Mouse (Mus musculus) embryonic stem cell, embryonic (primary cell): Measurements from ENCODE around the gene Alg9.

Experiments
- CTCF ChIA-PET, 4 experiments: fragments of 300-600 bp in 2 of 4; fragments of 350-600 bp in 2 of 4; sonication (Branson Sonifier 250); formaldehyde crosslinking; loops; one replicate each; lab custom pipeline; 2022; ENCODE audit warnings: inconsistent platforms in 2 of 4; lab: Charles Lee
- POLR2A ChIA-PET, 4 experiments: fragments of 300-600 bp in 2 of 4; fragments of 350-600 bp in 2 of 4; sonication (Branson Sonifier 250); formaldehyde crosslinking; loops; one replicate each; lab custom pipeline; 2022; ENCODE audit warnings: antibody characterized with exemption in 4 of 4, inconsistent platforms in 1 of 4; lab: Charles Lee

Alg9 gene

GRCm38 (mm10) chr9:50776162-50776760, 1.4 kb downstream of the Alg9 start:
- ChIA-PET CTCF (interaction anchor here in 2 of 4 experiments (0.5 to 1.4 kb wide), 4 partner anchors 8 to 24 kb away, joined by 3 to 4 read pairs (median 3); partner anchors contain the start of gene Fdxacb1 (in 1 of the 2)), POLR2A (interaction anchor here in 1 of 4 experiments (1.1 to 1.4 kb wide), 2 partner anchors 8 to 11 kb away, joined by 3 to 5 read pairs; partner anchors contain the start of gene Fdxacb1)

DNA sequence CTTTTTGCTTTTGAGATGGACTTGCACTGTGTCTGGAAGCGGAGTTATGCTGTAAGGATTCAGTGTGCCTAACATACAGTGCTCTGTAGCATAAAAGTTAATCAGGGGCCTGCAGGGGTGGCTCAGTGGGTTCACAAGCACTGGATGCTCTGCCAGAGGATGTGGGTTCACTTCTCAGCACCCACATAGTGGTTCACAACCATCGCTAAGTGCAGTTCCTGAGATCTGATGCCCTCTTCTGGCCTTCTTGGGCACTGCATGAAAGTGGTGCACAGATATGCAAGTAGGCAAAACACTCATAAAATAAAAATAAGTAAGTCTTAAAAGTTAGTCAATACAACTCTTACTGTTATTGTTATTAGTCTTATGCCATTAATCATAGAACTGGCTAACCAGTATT, 7.3 kb downstream of the Alg9 start:
- POLR2A ChIA-PET, result interaction anchor here in 1 of 4 experiments (1.4 kb wide), 1 partner anchor 14 kb away, joined by 4 read pairs; the partner anchor contains the start of gene Fdxacb1
- CTCF ChIA-PET, result interaction anchor here in 1 of 4 experiments (1.6 to 1.7 kb wide), 2 partner anchors 19 to 43 kb away, joined by 4 to 5 read pairs; partner anchors contain the start of gene Dixdc1

DNA sequence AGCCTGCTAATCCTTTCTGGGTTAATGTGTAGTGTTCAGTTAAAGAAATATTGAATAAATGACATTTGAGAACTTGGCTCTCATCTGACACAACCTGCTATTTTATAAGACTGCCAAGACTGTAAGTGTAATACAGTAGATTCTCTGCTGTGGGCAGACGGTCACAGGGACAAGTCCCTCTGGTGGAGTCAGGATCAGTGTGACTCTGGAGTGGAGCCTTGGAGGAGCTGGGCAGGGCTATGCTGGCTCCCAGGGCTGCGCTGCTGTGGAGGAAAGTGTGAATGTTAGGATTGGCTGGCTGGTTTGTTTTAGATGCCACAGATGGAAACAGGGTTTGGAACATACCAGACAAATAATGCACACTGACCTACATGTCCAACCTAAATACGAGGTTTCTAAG, 20.4 kb downstream of the Alg9 start:
- CTCF ChIA-PET, result no interaction called here
- POLR2A ChIA-PET, result interaction anchor here in 1 of 4 experiments (0.6 kb wide), 1 partner anchor 179 kb away, joined by 4 read pairs; no protein-coding TSS in a partner anchor

- ChIA-PET CTCF (interaction anchor here in 1 of 4 experiments (0.6 kb wide), 1 partner anchor 97 kb away, joined by 13 read pairs; no protein-coding TSS in a partner anchor), POLR2A (no interaction called here)
These were observed 22.0 kb downstream of the Alg9 start for GRCm38 (mm10) chr9:50796776-50797175.

DNA sequence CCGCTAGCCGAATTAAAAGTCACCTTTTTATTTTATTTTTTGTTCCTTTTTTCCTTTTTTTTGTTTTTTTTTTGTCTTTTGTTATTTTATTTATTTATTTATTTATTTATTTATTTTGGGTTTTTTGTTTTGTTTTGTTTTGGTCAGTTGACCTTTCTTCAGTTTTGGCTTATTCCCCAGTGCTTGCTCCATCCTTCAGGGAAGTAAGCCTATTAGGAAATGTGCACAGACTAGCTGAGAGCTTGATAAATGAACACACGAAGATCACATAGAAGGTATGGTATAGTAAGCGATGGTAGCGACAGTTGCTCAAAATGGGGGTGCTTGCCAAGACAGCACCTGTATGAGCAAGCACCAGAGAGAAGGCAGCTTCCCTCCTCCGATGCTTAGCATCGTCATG, 22.8 kb downstream of the Alg9 start:
- POLR2A ChIA-PET, result interaction anchor here in 1 of 4 experiments (0.5 kb wide), 1 partner anchor 274 kb away, joined by 6 read pairs; no protein-coding TSS in a partner anchor
- CTCF ChIA-PET, result interaction anchor here in 1 of 4 experiments (0.6 kb wide), 1 partner anchor 415 kb away, joined by 3 read pairs; no protein-coding TSS in a partner anchor

GRCm38 (mm10) chr9:50798368-50798767, 23.5 kb downstream of the Alg9 start:
- ChIA-PET CTCF (no interaction called here), POLR2A (no interaction called here)

- CTCF ChIA-PET, result interaction anchor here (0.5 to 1.7 kb wide), 39 partner anchors 8 to 616 kb away, joined by 3 to 10 read pairs (median 3); partner anchors contain the start of genes Dixdc1 (in 2 of the 4), 1110032A03Rik (in 1 of the 4) and Colca2 (in 1 of the 4)
- POLR2A ChIA-PET, result interaction anchor here in 3 of 4 experiments (0.6 to 1.0 kb wide), 8 partner anchors 11 to 329 kb away, joined by 3 to 4 read pairs (median 3); no protein-coding TSS in a partner anchor
These were observed 26.2 kb downstream of the Alg9 start for GRCm38 (mm10) chr9:50800985-50801384.

DNA sequence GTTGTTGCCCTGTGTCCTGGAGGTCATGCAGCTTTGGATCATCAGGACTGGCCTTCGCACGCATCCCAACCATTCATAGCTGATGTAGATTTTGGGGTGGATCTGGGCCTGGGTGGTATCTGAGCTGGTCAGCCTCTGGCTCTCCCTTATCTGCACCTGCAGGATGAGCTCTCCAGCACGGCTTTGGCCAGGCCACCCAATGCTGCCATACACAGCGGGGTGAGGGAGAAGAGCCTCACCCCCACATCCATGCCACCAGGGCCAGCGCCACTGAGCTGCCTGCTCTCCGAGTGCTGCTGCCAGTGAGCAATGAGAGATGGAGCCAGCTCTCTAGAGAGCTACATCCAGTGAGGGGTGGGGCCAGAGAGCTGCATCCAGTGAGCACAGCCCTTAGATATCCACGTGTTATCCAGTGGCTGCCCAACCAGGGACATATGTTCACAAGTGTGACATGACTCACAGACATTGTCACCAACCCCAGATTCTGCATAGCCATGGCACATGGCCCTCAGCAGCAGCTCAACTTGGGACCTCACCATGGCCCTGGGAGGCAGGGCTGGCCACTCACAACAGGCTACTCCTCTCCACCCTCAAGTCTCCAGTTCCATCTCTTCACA, 28.3 kb downstream of the Alg9 start:
- POLR2A ChIA-PET, result interaction anchor here in 2 of 4 experiments (0.9 to 1.3 kb wide), 3 partner anchors 9 to 31 kb away, joined by 3 read pairs; no protein-coding TSS in a partner anchor
- CTCF ChIA-PET, result interaction anchor here in 3 of 4 experiments (0.5 to 1.4 kb wide), 5 partner anchors 16 to 470 kb away, joined by 3 to 6 read pairs (median 3); no protein-coding TSS in a partner anchor

- ChIA-PET CTCF (interaction anchor here in 1 of 4 experiments (1.1 kb wide), 1 partner anchor 8 kb away, joined by 3 read pairs; no protein-coding TSS in a partner anchor), POLR2A (interaction anchor here in 1 of 4 experiments (0.6 kb wide), 1 partner anchor 1574 kb away, joined by 3 read pairs; no protein-coding TSS in a partner anchor)
These were observed 33.7 kb downstream of the Alg9 start for GRCm38 (mm10) chr9:50808471-50808870.

DNA sequence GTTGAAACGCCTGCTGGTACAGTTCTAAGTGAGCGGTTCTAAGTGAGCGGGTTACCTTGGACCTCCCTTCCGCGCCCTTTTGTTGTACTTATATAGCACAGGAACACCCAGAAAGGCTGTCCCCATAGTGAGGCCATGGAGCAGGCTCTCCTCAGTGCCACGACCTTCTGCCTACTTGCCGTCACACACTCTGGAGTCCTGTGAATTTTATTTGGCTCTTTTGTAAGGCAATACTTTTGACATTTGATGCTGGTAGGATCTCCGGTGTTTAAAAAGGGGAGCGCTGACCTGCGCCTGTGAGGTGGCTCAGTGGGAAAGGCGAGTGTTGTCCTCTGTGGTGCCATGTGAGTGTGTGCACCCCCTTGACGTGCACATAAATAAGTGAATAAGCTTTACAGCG, 34.3 kb downstream of the Alg9 start:
- ChIA-PET POLR2A (interaction anchor here in 1 of 4 experiments (0.6 kb wide), 1 partner anchor 1575 kb away, joined by 3 read pairs; no protein-coding TSS in a partner anchor), CTCF (interaction anchor here in 1 of 4 experiments (1.1 kb wide), 1 partner anchor 8 kb away, joined by 3 read pairs; no protein-coding TSS in a partner anchor)

DNA sequence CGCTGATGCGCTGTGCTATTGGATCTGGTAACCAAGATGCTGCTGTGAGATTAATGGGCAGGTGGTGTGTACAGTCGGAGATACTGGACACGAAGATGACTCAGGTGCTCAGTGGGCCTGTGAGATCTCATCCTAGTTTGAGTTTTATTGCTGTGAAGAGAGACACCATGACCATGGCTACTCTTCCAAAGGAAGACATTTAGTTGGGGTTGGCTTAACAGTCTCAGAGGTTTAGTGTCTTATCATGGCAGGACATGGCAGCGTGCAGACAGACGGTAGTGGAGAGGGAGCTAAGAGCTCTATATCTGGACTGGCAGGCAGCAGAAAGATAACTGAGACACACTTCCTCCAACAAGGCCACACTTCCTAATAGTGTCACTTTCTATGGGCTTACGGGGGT, 36.4 kb downstream of the Alg9 start:
- POLR2A ChIA-PET, result interaction anchor here in 1 of 4 experiments (1.2 kb wide), 1 partner anchor 8 kb away, joined by 3 read pairs; no protein-coding TSS in a partner anchor
- CTCF ChIA-PET, result interaction anchor here in 2 of 4 experiments (1.0 to 1.3 kb wide), 2 partner anchors 10 to 43 kb away, joined by 3 read pairs; partner anchors contain the start of gene Fdxacb1 (in 1 of the 2)

DNA sequence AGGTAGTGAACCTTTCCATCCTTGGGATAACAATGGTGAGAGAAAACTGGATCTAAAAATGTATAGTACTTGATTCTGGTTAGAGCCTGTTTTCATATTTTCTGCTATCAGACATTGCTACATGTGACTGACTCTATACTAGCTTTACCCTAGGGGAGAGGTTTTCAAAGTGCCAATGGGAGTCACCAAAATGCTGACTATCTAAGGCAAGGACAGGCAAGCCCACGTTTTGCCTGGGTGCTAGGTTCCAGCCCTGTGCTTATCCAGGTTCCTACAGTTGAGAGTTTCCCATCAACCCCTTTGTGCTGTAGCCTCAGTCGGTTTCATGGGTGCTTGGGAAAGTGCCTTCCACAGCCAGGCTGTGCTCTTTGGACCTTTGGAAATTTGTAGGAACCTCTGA, 36.9 kb downstream of the Alg9 start:
- CTCF ChIA-PET, result interaction anchor here in 2 of 4 experiments (1.0 to 1.3 kb wide), 2 partner anchors 11 to 44 kb away, joined by 3 read pairs; partner anchors contain the start of gene Fdxacb1 (in 1 of the 2)

GRCm38 (mm10) chr9:50813796-50814195, 39.0 kb downstream of the Alg9 start:
- ChIA-PET CTCF (no interaction called here), POLR2A (no interaction called here)

More for the DNA sequence above, 36.9 kb downstream of the Alg9 start:
- POLR2A ChIA-PET, result interaction anchor here in 3 of 4 experiments (0.6 to 1.2 kb wide), 3 partner anchors 9 to 312 kb away, joined by 3 to 5 read pairs (median 3); no protein-coding TSS in a partner anchor

GRCm38 (mm10) chr9:50815666-50816065, 40.8 kb downstream of the Alg9 start:
- ChIA-PET POLR2A (interaction anchor here in 1 of 4 experiments (0.7 kb wide), 1 partner anchor 534 kb away, joined by 3 read pairs; no protein-coding TSS in a partner anchor), CTCF (interaction anchor here in 2 of 4 experiments (0.6 to 0.7 kb wide), 3 partner anchors 27 to 1400 kb away, joined by 3 to 6 read pairs (median 3); no protein-coding TSS in a partner anchor)

DNA sequence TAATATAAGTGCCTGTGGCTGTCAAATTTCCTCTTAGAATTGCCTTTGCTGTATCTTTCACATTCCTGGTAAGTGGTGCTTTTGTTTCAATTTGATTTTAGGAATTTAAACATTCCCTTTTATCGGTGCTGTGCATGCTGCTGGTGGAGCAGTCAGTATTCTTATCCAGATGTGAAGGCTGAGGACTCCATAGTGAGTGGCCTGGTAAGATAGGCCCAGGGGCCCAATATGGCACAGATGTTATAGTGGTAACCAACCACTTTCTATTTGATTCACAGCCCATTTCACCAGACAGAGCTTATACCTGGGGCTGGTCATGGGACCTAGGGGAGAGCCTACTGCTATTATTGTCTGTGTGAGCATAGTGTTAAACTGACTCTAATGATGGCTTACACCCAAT, 41.7 kb downstream of the Alg9 start:
- POLR2A ChIA-PET, result no interaction called here
- CTCF ChIA-PET, result no interaction called here

DNA sequence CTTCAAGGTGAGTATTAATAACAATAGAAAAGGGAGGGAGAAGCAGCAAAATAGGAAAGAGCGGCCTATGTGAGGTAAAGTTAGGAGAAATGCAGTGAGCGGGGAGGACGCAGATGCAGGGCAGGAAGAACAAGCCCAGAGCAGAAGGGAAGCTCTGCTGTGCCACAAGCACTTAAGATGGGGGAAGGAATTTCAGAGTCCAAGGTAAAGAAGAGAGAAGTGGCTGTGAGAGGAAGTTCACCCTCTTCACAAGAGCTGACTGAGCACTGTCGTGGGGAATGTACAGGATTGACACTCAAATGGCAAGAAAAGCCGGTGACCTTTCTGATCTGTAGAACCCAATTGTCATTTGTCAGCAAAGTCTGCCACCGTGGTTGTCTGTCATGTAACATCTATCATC, 43.2 kb downstream of the Alg9 start:
- ChIA-PET POLR2A (no interaction called here), CTCF (interaction anchor here in 2 of 4 experiments (0.6 to 1.3 kb wide), 2 partner anchors 17 to 33 kb away, joined by 3 read pairs; no protein-coding TSS in a partner anchor)

- CTCF ChIA-PET, result interaction anchor here in 1 of 4 experiments (0.6 kb wide), 1 partner anchor 17 kb away, joined by 3 read pairs; no protein-coding TSS in a partner anchor
- POLR2A ChIA-PET, result no interaction called here
These were observed 44.9 kb downstream of the Alg9 start for GRCm38 (mm10) chr9:50819716-50820115.

DNA sequence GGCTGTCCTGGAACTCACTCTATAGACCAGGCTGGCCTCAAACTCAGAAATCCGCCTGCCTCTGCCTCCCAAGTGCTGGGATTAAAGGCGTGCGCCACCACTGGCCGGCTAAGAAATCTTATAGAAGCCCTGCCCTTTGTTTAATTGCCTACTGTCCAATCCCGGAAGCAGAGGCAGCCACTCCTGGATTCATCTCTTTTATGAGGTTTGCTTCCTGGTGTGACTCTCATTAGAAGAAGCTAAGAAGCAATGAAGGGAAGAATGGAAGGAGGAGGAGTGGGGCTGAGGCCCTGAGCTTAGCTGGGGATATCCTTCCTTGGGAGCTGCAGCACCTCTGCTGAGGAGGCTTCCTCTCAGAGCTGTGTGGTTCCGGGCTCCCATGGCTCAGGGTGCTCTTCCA, 46.8 kb downstream of the Alg9 start:
- ChIA-PET POLR2A (interaction anchor here in 1 of 4 experiments (0.6 kb wide), 2 partner anchors 36 to 54 kb away, joined by 3 read pairs; partner anchors contain the start of gene Fdxacb1), CTCF (no interaction called here)
